Mouse (Mus musculus) adrenal gland (tissue): ENCODE data around the gene Pax4.

Experiments
- intact Hi-C: fragments of 180-260 bp; cut with DNase I; formaldehyde crosslinking; loops from one replicate; pipeline ENCODE4 v1.15.1; 2025

Pax4 gene

DNA sequence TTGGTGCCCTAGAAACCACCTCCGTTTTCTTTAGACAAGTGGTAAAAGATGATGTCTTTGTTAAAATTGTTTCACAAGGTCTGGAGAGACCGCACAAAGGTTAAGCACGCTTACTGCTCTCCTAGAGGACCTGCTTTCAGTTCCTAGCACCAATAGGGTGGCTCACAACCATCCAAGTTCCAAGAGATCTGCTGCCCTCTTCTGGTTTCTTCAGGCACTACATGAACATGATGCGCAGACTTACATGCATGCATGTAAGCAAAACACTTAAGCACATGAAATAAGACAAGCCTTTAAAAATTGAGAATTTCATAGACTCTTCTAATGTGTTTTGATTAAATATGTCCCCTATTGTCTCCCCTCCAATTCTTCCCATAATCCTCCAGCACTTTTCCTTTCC is 49.4 kb downstream of the Pax4 start:
- intact Hi-C loops, result no loop called here

DNA sequence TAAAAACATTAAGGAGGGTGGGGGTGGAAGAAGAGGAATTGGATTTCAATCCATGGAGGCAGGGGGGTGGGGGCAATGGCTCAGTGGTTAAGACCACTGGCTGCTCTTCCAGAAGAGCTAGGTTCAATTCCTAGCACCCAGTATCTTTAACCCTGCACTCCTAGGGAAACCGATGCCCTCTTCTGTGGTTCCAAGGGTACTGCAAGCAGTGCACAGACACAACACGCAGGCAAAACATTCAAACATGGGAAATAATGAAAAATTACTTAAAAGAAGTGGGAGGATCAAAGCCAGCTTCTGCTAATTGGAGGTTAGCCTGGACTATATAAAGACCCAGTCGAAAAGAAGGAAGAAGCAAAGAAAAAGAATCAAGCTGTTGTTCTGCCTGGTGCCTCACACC is 50.4 kb downstream of the Pax4 start:
- intact Hi-C loops, result no loop called here

DNA sequence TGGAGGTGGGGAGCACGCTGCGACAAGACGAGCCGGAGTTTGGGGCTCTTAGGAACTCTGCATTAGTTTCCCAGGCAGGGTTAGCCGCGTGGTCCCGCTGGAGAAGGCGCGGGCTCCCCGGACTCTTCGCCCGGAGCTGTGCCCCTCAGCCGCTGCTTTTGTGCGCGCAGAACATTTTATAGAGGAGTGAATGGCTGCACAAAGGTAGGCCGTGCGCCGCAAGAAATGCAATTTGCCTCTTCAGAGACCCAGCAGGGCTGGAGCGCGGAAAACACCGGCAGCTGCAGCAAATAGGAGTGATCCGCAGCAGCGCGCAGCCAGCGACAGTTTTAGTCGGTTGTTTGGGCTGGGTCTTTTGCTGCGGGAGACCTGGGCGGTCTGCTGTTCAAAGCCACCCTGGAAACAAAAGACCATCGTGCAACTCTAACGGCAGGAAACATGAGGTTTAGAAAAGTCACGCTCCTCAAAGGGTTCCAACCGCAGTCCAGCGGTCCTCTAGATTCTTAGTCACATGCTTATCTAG is 51.4 kb downstream of the Pax4 start, which contains the start of gene Zfp800:
TSS of gene Zfp800 (minus strand) at position 325 of the 523 bp plus-strand sequence.
- intact Hi-C loops, result no loop called here

DNA sequence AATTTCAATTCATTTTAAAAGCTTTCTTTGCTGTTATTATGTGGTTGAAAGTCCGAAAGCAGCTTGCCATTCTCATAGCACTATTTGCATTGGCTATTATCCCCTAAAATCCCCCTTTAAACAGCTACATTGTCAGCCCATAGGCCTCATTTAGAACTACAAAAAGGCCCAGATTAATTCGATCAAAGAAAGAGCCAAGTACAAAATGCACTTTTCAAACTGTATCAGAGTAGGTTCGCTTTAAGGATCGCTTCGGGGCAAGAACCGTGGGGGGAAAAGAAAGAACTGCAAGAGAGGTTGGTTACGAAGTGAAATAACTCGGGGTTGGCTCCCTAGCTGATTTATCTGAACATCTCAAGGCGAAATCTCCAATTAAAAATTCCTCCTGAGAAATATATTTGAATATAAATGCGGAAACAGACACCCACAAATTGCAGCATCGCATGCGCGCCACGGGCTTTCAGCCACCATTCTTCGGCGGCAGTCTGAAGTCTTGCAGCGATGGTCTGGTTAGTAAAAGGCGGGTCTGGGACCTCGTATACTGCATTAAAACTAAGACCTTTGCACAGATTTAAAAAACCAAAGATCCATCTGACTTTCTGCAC is 52.2 kb downstream of the Pax4 start:
- intact Hi-C loops, result no loop called here

GRCm38 (mm10) chr6:28396051-28396852 is 52.9 kb downstream of the Pax4 start:
- intact Hi-C loops, result no loop called here
